Mouse (Mus musculus): ENCODE data around the gene Prrx2. TPM values are rescaled to one million over a fixed set of nuclear protein-coding genes. Genes with fewer than 3 reads are reported as not detected.
A peak's percentile ranks its signal among the peaks of the same experiment; 100 is the strongest.

Gene Prrx2
- polyA plus RNA-seq, 1 experiment from 2014 or later = 73.9 TPM

DNA sequence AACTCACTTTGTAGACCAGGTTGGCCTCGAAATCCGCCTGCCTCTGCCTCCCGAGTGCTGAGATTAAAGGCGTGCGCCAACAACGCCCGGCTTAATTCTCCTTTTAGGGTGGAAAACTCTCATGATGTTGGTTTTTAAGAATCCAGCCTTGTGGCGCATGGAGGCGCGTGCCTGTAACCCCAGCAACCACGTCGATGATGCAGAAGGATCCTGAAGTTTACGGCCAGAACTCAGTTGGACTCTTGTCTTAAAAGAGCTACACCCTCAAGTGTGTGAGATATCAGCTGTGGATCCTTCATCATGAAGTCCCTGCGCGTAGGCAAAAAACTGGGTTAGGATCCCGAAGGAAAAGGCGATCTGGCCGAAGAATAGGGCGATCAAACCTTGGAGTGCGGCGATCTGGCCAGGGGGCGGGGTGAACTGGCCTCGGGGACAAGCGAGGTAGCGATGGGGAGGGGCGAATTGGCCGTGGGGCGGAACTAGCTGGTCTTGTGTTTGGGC is 27.6 kb upstream of the Prrx2 start:
- WGBS = 8% methylated on average over 28 of the region's 28 CpGs
- Histone ChIP-seq H3K4me1 (peaks cover 21% of the 10 kb centered on the region), H3K36me3 (peaks cover 16% of the 10 kb centered on the region), H3K9me3 (no peaks in the 10 kb centered on the region), H3K27ac (peak overlapping the region; percentile 93), H3K27me3 (ENCODE audit: insufficient read depth, poor library complexity, severe bottlenecking) (peaks cover 17% of the 10 kb centered on the region), H3K4me3 (peak overlapping the region; percentile 75)
- DNase-seq (ENCODE audit: low spot score) = no peak

- DNase-seq (ENCODE audit: low spot score) = peak; percentile 100
- H3K4me3 ChIP-seq = peak within 1 kb of the TSS; percentile 75
- no peaks in the 10 kb centered on the region for H3K9me3 ChIP-seq
- H3K27ac ChIP-seq = peak within 1 kb of the TSS; percentile 93
- peaks cover 21% of the 10 kb centered on the region for H3K4me1 ChIP-seq
- peaks cover 21% of the 10 kb centered on the region for H3K36me3 ChIP-seq
- H3K27me3 ChIP-seq (ENCODE audit: insufficient read depth, poor library complexity, severe bottlenecking) = peaks cover 12% of the 10 kb centered on the region
- under 1% methylated on average over 43 of the region's 44 CpGs for WGBS
Observed at GRCm38 (mm10) chr2:30807648-30808295, 27.0 kb upstream of the Prrx2 start, which contains the start of gene Ntmt1. TSS of gene Ntmt1 (plus strand) at chr2:30807826.

- peak overlapping the region; percentile 93 for H3K27ac ChIP-seq
- no peaks in the 10 kb centered on the region for H3K9me3 ChIP-seq
- WGBS = 4% methylated on average over 10 of the region's 10 CpGs
- peaks cover 7% of the 10 kb centered on the region for H3K27me3 ChIP-seq (ENCODE audit: insufficient read depth, poor library complexity, severe bottlenecking)
- H3K4me3 ChIP-seq = peak overlapping the region; percentile 75
- peaks cover 21% of the 10 kb centered on the region for H3K4me1 ChIP-seq
- DNase-seq (ENCODE audit: low spot score) = no peak
- peaks cover 26% of the 10 kb centered on the region for H3K36me3 ChIP-seq
Observed at GRCm38 (mm10) chr2:30808296-30808655, 26.5 kb upstream of the Prrx2 start.

DNA sequence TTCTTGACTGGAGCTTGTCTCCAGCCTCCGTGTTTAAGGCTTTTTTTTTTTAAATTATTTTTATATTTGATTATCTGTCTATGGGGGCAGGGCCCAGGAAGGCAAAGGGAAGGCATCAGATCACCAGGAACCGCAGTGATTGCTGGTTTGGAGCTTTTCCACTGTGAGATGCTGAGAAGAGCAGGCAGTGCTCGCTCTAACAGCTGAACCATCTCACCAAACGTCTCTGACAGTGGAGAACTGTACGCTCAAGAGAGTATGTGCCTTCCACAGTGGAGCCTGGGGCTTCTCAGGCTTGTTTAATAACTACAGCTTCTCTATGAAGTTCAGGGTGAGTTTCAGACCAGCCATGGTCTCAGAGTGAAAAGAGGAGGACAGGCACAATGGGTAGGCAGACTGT is 25.3 kb upstream of the Prrx2 start:
- Histone ChIP-seq H3K27me3 (ENCODE audit: insufficient read depth, poor library complexity, severe bottlenecking) (no peaks in the 10 kb centered on the region; the same call in 1 of the 2 replicates), H3K27ac (no peak overlapping the region), H3K4me3 (no peak overlapping the region), H3K9me3 (no peaks in the 10 kb centered on the region), H3K4me1 (peaks cover 21% of the 10 kb centered on the region), H3K36me3 (peaks cover 39% of the 10 kb centered on the region)
- 85% methylated on average over 5 of the region's 5 CpGs for WGBS
- DNase-seq (ENCODE audit: low spot score) = no peak

DNA sequence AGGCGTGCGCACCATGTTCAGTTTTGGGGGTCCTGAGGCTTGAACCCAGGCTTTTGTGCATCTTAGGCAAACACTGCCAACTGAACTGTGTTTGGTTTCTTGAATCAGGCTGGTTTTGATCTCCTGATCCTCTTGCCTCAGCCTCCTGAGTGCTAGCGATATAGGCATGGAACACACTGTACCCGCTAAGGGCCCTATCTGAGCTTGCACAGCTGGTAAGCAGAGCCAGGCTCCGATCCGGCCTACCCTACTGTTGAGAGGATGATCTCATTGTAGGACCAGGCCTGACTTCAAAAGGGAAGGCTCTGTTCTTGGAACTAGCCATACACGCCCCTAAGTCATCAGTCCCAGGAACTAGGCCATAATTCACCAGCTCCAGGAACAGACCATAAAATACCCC is 24.2 kb upstream of the Prrx2 start:
- no peak overlapping the region for H3K27ac ChIP-seq
- H3K27me3 ChIP-seq (ENCODE audit: insufficient read depth, poor library complexity, severe bottlenecking) = no peaks in the 10 kb centered on the region
- peaks cover 49% of the 10 kb centered on the region for H3K36me3 ChIP-seq
- peaks cover 21% of the 10 kb centered on the region for H3K4me1 ChIP-seq
- 82% methylated on average over 7 of the region's 7 CpGs for WGBS
- H3K4me3 ChIP-seq = no peak overlapping the region
- no peak for DNase-seq (ENCODE audit: low spot score)
- no peaks in the 10 kb centered on the region for H3K9me3 ChIP-seq

DNA sequence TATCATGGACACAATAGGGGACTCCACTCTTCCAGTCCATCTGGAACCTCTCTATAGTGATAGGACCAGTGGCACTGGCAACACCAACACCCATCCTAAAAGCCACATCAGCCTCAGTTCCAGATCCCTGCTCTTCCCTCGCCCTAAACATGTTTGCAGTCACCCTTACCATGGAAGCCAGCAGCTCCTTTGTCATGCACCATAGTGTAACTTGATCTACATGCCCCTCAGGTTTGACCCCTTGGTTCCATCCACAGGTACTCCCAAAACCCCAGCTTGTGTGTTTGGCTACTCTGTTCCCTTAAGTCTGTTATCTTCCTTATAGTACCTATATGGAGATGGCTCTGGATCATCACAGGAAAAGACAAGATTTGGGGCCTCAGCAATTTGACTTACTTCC is 18.4 kb upstream of the Prrx2 start:
- no peak overlapping the region for H3K4me3 ChIP-seq
- WGBS = 86% methylated on average over 1 of the region's 1 CpGs
- DNase-seq (ENCODE audit: low spot score) = no peak
- no peaks in the 10 kb centered on the region for H3K27me3 ChIP-seq (ENCODE audit: insufficient read depth, poor library complexity, severe bottlenecking)
- H3K27ac ChIP-seq = no peak overlapping the region
- H3K4me1 ChIP-seq = peaks cover 24% of the 10 kb centered on the region
- H3K36me3 ChIP-seq = peaks cover 94% of the 10 kb centered on the region
- no peaks in the 10 kb centered on the region for H3K9me3 ChIP-seq

GRCm38 (mm10) chr2:30819873-30820272 is 14.9 kb upstream of the Prrx2 start:
- no peaks in the 10 kb centered on the region for H3K27me3 ChIP-seq (ENCODE audit: insufficient read depth, poor library complexity, severe bottlenecking)
- WGBS = 90% methylated on average over 5 of the region's 5 CpGs
- H3K4me1 ChIP-seq = peaks cover 37% of the 10 kb centered on the region
- H3K4me3 ChIP-seq = no peak overlapping the region
- no peaks in the 10 kb centered on the region for H3K9me3 ChIP-seq
- peaks cover 97% of the 10 kb centered on the region for H3K36me3 ChIP-seq
- no peak for DNase-seq (ENCODE audit: low spot score)
- peak overlapping the region; percentile 67 for H3K27ac ChIP-seq

DNA sequence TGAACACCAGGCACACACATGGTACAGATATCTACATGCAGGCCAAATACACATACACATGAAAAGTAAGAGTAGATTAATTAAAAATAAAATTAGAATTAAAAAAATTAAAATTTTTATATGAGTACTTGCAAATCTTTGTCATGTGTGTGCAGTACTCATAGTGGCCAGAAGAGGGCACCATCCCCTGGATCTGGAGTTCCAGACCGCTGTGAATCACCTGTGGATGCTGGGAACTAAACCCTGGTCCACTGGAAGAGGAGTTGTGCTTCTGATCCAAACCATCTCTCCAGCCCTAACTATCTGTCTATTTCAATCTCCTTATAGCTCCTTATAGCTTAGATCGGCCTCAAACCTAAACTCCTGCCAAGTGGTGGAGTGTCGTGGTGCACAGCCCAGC is 13.7 kb upstream of the Prrx2 start:
- no peak for DNase-seq (ENCODE audit: low spot score)
- Histone ChIP-seq H3K9me3 (no peaks in the 10 kb centered on the region), H3K4me1 (peaks cover 37% of the 10 kb centered on the region), H3K4me3 (no peak overlapping the region), H3K27me3 (ENCODE audit: insufficient read depth, poor library complexity, severe bottlenecking) (no peaks in the 10 kb centered on the region), H3K27ac (no peak overlapping the region), H3K36me3 (peaks cover 97% of the 10 kb centered on the region)
- 93% methylated on average over 3 of the region's 3 CpGs for WGBS

DNA sequence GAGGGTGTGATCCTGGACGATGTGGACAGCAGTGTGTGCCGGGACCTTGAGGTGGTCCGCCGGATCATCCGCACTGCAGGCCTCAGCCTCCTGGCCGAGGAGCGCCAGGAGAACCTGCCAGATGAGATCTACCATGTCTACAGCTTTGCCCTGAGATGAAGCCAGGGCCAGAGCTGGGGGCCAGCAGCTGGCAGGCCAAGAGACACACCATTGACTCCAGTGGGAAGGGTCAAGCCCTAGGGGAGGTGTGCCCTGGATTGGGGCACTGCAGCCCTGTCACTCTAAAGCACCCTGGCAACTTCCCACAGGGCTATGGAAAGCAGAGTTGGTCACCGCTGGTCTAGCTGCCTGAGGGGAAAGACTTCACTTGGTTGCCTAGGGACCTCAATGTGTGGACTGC is 12.3 kb upstream of the Prrx2 start:
- DNase-seq (ENCODE audit: low spot score) = no peak
- H3K36me3 ChIP-seq = peaks cover 91% of the 10 kb centered on the region
- H3K9me3 ChIP-seq = no peaks in the 10 kb centered on the region
- no peaks in the 10 kb centered on the region for H3K27me3 ChIP-seq (ENCODE audit: insufficient read depth, poor library complexity, severe bottlenecking)
- H3K4me1 ChIP-seq = peaks cover 50% of the 10 kb centered on the region
- H3K4me3 ChIP-seq = no peak overlapping the region
- WGBS = 93% methylated on average over 8 of the region's 8 CpGs
- no peak overlapping the region for H3K27ac ChIP-seq

DNA sequence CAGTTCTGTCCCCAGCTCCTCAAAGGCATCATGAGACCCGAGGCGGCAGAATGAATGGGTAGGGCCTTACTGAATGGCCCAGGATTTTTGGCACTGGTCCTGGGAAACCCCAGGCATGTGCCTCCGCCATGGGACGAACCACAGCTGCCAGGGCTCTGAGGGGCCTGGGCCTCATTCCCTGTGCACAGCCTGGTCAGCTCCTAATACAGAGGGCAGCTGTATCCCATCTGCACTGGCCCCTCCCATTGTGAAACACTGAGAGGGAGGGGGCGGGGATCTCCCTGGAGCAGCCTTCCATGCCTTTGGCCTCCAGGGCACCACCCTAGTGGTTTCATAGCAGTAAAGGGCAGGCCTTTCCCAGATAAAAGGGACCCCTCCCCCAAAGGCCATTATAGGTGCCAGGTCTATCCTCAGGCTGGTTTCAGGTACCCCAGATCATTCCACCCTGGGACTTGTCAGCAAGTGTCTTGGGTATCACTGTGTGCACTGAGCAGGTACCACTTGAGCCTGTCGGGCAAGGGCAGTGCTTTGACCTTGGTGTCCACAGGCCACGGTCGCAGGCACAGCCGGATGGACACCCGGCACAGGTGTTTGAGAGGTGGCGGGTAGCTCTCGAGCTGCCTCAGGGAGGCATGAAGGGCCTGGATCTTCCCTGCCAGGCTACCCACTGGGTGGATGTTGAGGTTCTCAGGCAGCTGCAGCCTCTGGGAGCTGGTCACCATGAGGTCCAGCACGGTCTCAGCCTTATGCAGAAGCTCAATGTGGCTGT is 11.2 kb upstream of the Prrx2 start:
- Histone ChIP-seq H3K27ac (0 out of 2 replicates have a peak overlapping the region, but pooled peaks have one; percentile 3), H3K4me1 (peaks cover 51% of the 10 kb centered on the region), H3K27me3 (ENCODE audit: insufficient read depth, poor library complexity, severe bottlenecking) (no peaks in the 10 kb centered on the region), H3K4me3 (no peak overlapping the region), H3K9me3 (no peaks in the 10 kb centered on the region), H3K36me3 (peaks cover 81% of the 10 kb centered on the region)
- 79% methylated on average over 13 of the region's 13 CpGs for WGBS
- no peak for DNase-seq (ENCODE audit: low spot score)

- peak; percentile 94 for DNase-seq (ENCODE audit: low spot score)
- Histone ChIP-seq H3K27ac (peak overlapping the region; percentile 90), H3K36me3 (peaks cover 46% of the 10 kb centered on the region), H3K4me1 (peaks cover 40% of the 10 kb centered on the region), H3K27me3 (ENCODE audit: insufficient read depth, poor library complexity, severe bottlenecking) (no peaks in the 10 kb centered on the region), H3K4me3 (peak overlapping the region; percentile 99), H3K9me3 (no peaks in the 10 kb centered on the region)
- WGBS = 36% methylated on average over 26 of the region's 26 CpGs
Observed at GRCm38 (mm10) chr2:30826825-30827748, 7.7 kb upstream of the Prrx2 start.

DNA sequence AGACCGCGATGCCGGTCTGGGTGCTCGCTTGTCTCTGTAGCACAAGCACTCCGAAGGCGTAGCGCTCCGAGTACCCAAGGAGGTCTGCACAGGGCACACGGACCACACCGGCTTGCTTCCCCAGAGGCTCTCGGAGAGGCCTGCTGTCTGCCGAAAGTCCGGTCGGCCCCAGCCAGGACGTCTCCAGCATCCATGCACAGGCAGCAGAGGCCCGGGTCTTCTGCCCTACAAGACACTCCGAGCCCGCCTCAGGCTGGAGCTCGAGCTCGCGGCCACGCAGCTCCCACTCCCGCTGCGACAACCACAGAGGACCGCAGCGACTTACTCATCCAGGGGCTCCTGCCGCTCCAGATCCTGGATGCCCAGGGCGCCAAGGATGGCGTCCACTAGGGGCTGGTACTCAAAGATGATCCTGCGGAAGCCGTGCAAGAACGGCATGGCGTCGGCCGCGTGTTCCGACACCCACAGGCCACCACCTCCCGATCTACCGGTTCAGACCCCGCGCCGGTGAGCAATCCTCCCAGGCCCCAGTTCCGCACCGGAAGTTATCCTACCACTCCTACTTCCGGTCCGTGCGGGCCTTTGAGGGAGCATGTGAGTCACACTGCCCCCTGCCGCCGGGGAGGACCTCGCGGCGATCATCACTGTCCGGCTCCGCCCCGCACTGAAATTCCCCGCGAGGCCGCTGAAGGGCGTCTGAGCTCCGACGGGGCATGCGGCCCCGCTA is 6.9 kb upstream of the Prrx2 start:
- Histone ChIP-seq H3K4me1 (peaks cover 41% of the 10 kb centered on the region), H3K27me3 (ENCODE audit: insufficient read depth, poor library complexity, severe bottlenecking) (no peaks in the 10 kb centered on the region), H3K27ac (peak overlapping the region; percentile 90), H3K4me3 (peak overlapping the region; percentile 99), H3K36me3 (peaks cover 38% of the 10 kb centered on the region), H3K9me3 (no peaks in the 10 kb centered on the region)
- under 1% methylated on average over 63 of the region's 63 CpGs for WGBS
- peak; percentile 96 for DNase-seq (ENCODE audit: low spot score)

All from heart, embryonic 10.5 days (tissue).